Mouse (Mus musculus) left cerebral cortex, adult 8-10 months (tissue): ENCODE measurements around the gene Gm16368. TPM values are rescaled to one million over a fixed set of nuclear protein-coding genes. Genes with fewer than 3 reads are reported as not detected.
"Not testable (repeated sequence)": the region's sequence is repeated elsewhere in the genome, so short reads cannot be mapped to it uniquely, and the experiment has no call there.

Experiments
- DNase-seq, 2 experiments: peaks; one replicate each; pipeline ENCODE4 v3.0.0; 2022; ENCODE audit warnings: low spot score in 2 of 2
- total RNA-seq, 4 experiments: library from RNA; stranded (reverse); gene quantifications; 2 replicates each; pipeline ENCODE4 v1.2.4; 2022

The Gm16368 gene
- not detected for total RNA-seq

- not testable (repeated sequence) for DNase-seq
Measured at GRCm38 (mm10) chr12:88083397-88083796, at the start of gene Gm16368. Gene Gm16368 (plus strand): TSS chr12:88083697.

GRCm38 (mm10) chr12:88039062-88039461, 44.4 kb upstream of the Gm16368 start:
- DNase-seq, result not testable (repeated sequence)

- not testable (repeated sequence) for DNase-seq
Measured at GRCm38 (mm10) chr12:88039703-88040102, 43.8 kb upstream of the Gm16368 start.

- DNase-seq, result not testable (repeated sequence)
Measured at GRCm38 (mm10) chr12:88045226-88045625, 38.3 kb upstream of the Gm16368 start.

Other genes starting within 250 kb of the Gm16368 start
- not detected for gene Gm2001, start 241.4 kb upstream of the Gm16368 start, total RNA-seq
- not detected for gene Gm2016, start 209.6 kb upstream of the Gm16368 start, total RNA-seq
- gene Gm2022, start 188.3 kb upstream of the Gm16368 start, total RNA-seq, result not detected
- gene Gm2035, start 163.8 kb upstream of the Gm16368 start, total RNA-seq, result not detected
- gene Gm2042, start 129.6 kb upstream of the Gm16368 start, total RNA-seq, result not detected
- not detected for gene Gm2075, start 71.8 kb upstream of the Gm16368 start, total RNA-seq
- not detected for gene Gm6803, start 64.9 kb upstream of the Gm16368 start, total RNA-seq
- gene Gm2056, start 56.7 kb upstream of the Gm16368 start, total RNA-seq, result not detected
- not detected for gene Gm10436, start 98.4 kb downstream of the Gm16368 start, total RNA-seq
- gene Gm8332, start 166.4 kb downstream of the Gm16368 start, total RNA-seq, result not detected
- not detected for gene Gm5662, start 190.8 kb downstream of the Gm16368 start, total RNA-seq
- gene Gm5039, start 240.3 kb downstream of the Gm16368 start, total RNA-seq, result not detected